Mouse (Mus musculus) yolk sac, embryonic 10.5 days (tissue): ENCODE measurements around the gene Adra2a.

Experiments used
- DNase-seq: peaks from one replicate; pipeline ENCODE4 v3.0.0-alpha.2; 2017; ENCODE audit warnings: low spot score

Gene Adra2a

GRCm38 (mm10) chr19:54043851-54044250 is at the start of gene Adra2a:
Gene Adra2a, plus strand, starts transcription at chr19:54044151.
- no peak for DNase-seq

GRCm38 (mm10) chr19:53994276-53994675 is 49.7 kb upstream of the Adra2a start:
- DNase-seq = no peak

GRCm38 (mm10) chr19:54010973-54011372 is 33.0 kb upstream of the Adra2a start:
- DNase-seq = peak; percentile 30

GRCm38 (mm10) chr19:54014999-54015398 is 29.0 kb upstream of the Adra2a start:
- no peak for DNase-seq

GRCm38 (mm10) chr19:54015503-54015902 is 28.4 kb upstream of the Adra2a start:
- DNase-seq = no peak

- DNase-seq = no peak
Observed at GRCm38 (mm10) chr19:54035100-54035499, 8.9 kb upstream of the Adra2a start.

GRCm38 (mm10) chr19:54039441-54039840 is 4.5 kb upstream of the Adra2a start:
- DNase-seq = no peak

- DNase-seq = no peak
Observed at GRCm38 (mm10) chr19:54040356-54041028, 3.5 kb upstream of the Adra2a start.

DNA sequence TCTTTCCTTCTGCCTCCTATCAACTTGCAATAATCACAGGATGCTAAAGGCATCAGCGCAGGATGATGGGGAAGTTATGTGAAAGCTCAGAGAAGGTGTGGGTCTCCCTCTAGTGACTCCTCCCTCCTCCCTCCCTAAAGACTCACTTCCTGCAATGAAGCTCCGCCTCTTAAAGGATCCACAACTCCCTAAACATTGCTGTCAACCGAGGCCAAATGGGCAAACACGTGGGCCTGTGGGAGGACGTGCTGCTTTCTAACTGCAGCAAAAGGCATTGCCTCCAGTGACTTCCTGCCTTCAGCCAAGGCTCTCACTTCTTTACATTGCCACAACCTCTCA is 3.0 kb upstream of the Adra2a start:
- DNase-seq = no peak

DNA sequence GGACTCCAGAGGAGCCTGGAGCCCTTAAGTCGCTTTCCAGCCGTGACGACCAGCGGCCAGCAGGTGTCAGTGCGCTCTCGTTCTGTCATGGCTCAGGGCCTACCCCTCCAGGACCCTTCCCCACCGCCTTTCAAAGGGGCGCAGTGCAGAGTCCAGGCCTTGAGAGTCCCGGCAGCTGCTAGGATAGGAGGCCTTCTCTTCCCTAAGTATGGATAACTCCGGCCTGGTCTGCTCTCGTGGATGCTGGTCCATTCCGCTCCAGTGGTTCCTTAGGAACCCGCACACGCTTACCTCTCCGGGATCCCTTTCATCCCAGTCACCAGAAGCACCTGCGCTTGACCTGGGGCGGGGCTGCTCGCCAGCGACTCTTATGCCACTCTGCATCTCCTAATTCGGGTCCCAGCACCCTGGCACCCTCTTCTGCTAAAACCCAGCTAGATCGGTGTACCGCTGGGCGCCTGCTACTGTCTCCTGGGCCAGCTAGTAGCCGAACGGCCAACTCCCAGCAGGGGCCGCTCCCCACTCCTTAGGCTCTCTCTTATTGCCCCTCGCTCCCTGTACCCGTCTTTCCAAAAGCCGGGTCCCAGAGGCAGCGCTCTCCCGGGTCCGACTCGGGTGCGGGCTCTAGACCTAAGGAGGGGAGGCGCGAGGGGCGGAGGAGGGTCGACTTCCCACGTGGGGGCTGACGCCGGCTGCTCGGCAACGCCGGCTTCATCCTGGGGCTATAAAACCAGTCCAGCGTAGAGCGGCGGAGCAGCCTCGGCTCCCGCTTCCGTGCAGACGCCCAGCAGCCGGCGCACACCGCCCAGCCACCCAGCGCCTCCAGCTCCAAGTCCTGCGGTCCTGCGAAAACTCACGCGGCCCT is 788 bp downstream of the Adra2a start:
- DNase-seq = peak; percentile 72

GRCm38 (mm10) chr19:54045412-54045811 is 1.5 kb downstream of the Adra2a start:
- DNase-seq = no peak

DNA sequence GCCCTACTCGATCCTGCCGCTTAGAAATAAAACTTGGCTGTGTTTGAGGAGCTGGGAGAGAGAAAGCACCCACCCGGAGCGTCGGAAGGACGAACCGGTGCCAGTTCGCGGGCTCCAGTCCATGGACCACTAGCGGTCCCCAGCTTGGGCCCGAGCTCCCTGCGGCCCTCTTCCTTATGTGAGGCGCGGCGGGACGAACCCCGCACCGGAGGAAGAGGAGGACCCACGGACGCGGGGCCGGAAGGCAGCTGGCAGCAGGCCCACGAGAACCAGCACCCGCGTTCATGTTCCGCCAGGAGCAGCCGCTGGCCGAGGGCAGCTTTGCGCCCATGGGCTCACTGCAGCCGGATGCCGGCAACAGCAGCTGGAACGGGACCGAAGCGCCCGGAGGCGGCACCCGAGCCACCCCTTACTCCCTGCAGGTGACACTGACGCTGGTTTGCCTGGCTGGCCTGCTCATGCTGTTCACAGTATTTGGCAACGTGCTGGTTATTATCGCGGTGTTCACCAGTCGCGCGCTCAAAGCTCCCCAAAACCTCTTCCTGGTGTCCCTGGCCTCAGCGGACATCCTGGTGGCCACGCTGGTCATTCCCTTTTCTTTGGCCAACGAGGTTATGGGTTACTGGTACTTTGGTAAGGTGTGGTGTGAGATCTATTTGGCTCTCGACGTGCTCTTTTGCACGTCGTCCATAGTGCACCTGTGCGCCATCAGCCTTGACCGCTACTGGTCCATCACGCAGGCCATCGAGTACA is 2.2 kb downstream of the Adra2a start:
- DNase-seq = no peak

DNA sequence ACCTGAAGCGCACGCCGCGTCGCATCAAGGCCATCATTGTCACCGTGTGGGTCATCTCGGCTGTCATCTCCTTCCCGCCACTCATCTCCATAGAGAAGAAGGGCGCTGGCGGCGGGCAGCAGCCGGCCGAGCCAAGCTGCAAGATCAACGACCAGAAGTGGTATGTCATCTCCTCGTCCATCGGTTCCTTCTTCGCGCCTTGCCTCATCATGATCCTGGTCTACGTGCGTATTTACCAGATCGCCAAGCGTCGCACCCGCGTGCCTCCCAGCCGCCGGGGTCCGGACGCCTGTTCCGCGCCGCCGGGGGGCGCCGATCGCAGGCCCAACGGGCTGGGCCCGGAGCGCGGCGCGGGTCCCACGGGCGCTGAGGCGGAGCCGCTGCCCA is 2.7 kb downstream of the Adra2a start:
- no peak for DNase-seq

- no peak for DNase-seq
Observed at GRCm38 (mm10) chr19:54047386-54048050, 3.6 kb downstream of the Adra2a start.

DNA sequence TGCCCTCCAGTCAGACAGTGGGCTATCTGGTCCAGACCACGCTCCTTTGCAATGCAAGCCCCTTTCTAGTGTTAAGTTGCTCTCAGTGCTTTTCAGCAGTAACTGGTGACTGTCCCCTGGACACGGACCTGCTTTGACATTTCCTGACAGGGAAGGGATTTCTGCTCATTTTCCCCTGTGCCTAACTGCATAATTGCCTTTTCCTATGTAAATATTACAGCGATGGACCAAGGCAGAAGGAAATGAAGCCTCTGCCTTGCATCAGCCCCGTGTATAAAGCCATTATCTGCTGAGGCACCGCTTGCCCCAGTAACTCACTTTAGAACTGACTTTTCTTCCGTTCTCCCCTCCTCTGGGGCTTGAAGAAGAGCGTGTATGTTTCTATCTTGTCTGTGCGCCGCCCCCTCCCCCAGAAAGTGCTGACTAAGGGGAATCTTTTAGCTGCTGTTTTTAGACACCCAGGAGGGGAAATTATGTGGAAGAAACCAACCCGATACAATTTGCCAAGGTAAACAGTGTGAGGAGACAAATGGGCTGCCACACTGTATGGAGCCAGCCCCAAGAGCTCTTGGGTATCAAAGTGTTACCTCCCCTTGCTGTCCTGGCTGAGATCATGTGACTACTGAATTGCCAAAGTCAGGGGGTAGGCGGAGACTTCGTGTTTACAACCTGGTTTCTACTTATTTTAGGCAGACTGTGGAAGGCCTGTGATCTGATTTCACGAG is 4.4 kb downstream of the Adra2a start:
- DNase-seq = no peak

DNA sequence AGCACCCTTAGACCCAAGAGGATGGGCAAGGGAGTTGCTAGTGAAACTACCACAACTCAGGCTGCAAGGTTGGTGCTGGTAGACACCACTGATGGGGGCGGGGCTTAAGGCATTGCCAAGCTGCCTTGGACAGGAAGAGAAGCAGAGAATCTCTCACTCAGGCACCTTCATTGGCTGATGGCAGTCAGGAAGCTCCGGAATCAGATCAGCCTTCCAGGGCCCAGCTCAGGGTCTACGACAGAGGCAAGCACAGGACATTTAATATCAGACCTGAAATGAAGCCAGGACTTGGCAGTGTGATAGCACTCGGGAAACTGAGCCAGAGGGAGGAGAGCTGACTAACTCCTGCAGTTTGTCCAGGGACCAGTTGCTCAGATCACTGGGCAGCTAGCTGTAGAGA is 7.7 kb downstream of the Adra2a start:
- DNase-seq = no peak

DNA sequence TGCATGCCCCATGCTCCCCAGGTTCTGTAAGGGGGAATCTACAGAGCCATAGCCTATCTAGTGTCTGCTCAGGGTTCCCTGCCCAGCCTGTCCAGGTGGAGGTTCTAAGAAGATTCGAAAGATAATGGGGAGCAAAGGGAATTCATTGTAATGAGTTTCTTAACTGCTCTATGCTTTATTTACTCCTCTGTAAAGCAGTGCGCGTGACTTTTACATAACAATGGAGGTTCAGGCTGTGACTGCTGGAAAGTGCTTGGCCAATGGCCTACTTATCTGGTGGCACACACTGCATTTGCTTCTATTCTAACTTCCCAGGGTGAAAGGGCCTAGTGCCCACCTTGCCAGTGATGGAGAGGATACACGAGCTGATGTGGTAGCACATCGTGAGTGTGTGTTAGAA is 11.9 kb downstream of the Adra2a start:
- DNase-seq = no peak

GRCm38 (mm10) chr19:54068447-54068846 is 24.5 kb downstream of the Adra2a start:
- no peak for DNase-seq

- no peak for DNase-seq
Observed at GRCm38 (mm10) chr19:54070521-54070920, 26.6 kb downstream of the Adra2a start.

- DNase-seq = no peak
Observed at GRCm38 (mm10) chr19:54072233-54072800, 28.4 kb downstream of the Adra2a start.
